Mouse (Mus musculus) limb, embryonic 12.5 days (tissue): ENCODE data around the gene Nkiras1. TPM values are rescaled to one million over a fixed set of nuclear protein-coding genes. Genes with fewer than 3 reads are reported as not detected.
"Not testable (repeated sequence)": the region's sequence is repeated elsewhere in the genome, so short reads cannot be mapped to it uniquely, and the experiment has no call there.

Source experiments
- ATAC-seq: fragments of 200-750 bp; cut with Nextera tagmentation; 2 replicates; pipeline ENCODE4 v1.8.0; 2017; ENCODE audit warnings: low read depth, moderate TSS enrichment; ENCODE audit not compliant: insufficient number of reproducible peaks, insufficient read depth, low FRiP score, low TSS enrichment
- H3K27ac ChIP-seq: fragments of 300-500 bp; sonication (generic); 2 replicates; pipeline ENCODE4 v1.5.1; 2016; ENCODE audit warnings: mild to moderate bottlenecking, moderate library complexity
- H3K27me3 ChIP-seq: fragments of 300-500 bp; sonication (generic); 2 replicates; pipeline ENCODE4 v1.6.1; 2016; ENCODE audit warnings: mild to moderate bottlenecking, moderate library complexity
- H3K36me3 ChIP-seq: fragments of 300-500 bp; sonication (generic); 2 replicates; pipeline ENCODE4 v1.6.1; 2016; ENCODE audit warnings: mild to moderate bottlenecking, moderate library complexity
- H3K4me1 ChIP-seq: fragments of 300-500 bp; sonication (generic); replicated peaks from 2 replicates; pipeline ENCODE4 v1.6.1; 2016
- H3K4me2 ChIP-seq: fragments of 300-500 bp; sonication (generic); 2 replicates; pipeline ENCODE4 v1.6.1; 2016; ENCODE audit warnings: mild to moderate bottlenecking, moderate library complexity
- H3K4me3 ChIP-seq: fragments of 300-500 bp; sonication (generic); replicated peaks from 2 replicates; pipeline ENCODE4 v1.5.1; 2016; ENCODE audit warnings: mild to moderate bottlenecking
- H3K9ac ChIP-seq: fragments of 300-500 bp; sonication (generic); replicated peaks from 2 replicates; pipeline ENCODE4 v1.6.1; 2016; ENCODE audit warnings: mild to moderate bottlenecking, moderate library complexity
- H3K9me3 ChIP-seq: fragments of 300-500 bp; sonication (generic); 2 replicates; pipeline ENCODE4 v1.6.1; 2016; ENCODE audit warnings: mild to moderate bottlenecking, moderate library complexity
- WGBS: fragments of 180-500 bp; shearing (Covaris S2); methylation state at CpG from one replicate; pipeline ENCODE4 v1.1.7; 2016; 5-methylcytosine and 5-hydroxymethylcytosine counted together
- polyA plus RNA-seq: library from polyadenylated mRNA; unstranded; fragments of >200 nt; fragmentation: Nextera tagmentation; extraction: Ambion mirVana; gene quantifications from 2 replicates; pipeline ENCODE4 v1.2.1, GENCODE M21; 2016

Nkiras1 gene
- 16.4 and 21.2 TPM in 2 replicates for polyA plus RNA-seq

DNA sequence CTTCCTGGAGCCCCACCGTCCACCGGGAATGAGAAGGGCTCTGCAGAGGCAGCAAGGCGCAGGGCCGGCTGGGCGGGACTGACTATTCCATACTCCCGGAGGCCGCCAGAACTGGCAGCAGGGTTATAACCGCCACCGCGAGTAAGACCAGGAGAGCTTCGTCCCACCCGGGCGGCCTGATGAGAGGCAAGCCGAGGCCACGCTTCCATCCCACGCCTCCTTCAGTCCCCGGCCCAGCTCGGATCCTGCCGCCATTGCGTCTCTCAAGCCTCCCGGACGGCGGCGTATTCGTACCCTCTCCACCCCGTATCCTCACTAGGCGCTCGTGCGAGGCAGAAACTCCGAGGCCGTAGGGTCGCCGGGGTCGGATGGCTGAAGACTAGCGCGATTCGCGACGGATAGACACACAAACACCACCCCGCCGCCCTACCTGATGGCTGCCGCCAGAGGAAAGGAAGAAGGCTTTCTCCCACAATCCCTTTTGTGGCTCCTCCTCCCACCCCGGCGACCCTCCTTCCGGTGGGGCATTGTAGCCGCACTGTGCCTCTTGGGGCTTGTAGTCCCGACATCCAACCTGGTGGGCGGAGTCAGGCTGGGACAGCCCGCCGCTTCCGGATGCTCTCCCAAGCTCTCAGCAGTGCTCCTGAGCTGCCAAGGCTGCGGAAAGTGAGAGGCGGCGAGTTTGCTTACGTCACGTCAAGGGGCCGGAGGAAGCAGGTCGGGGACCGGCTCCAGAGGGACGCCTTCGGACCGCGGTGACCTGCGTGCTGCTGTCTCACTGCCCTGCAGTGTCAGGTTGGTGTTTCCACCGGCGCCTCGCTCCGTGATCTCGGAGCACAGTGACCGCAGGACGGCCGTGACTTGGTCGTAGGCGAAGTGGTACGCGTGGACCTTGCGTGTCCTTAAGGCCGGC, at the start of gene Nkiras1, which contains the start of gene Rpl15:
Nkiras1 (plus strand) TSS at position 608 of the 913 bp plus-strand sequence.
Rpl15 (minus strand) TSS at position 863 of the 913 bp plus-strand sequence.
- no peaks in the 10 kb centered on the region for H3K27me3 ChIP-seq
- H3K9me3 ChIP-seq, result no peaks in the 10 kb centered on the region
- H3K36me3 ChIP-seq, result peaks cover 33% of the 10 kb centered on the region
- peak within 1 kb of the TSS; percentile 96 for H3K9ac ChIP-seq
- H3K4me2 ChIP-seq, result peak within 1 kb of the TSS; percentile 74
- peak within 1 kb of the TSS; percentile 89 for H3K27ac ChIP-seq
- peak; percentile 99 for ATAC-seq
- WGBS, result under 1% methylated on average over 78 of the region's 78 CpGs
- H3K4me3 ChIP-seq, result peak within 1 kb of the TSS; percentile 85
- peaks cover 7% of the 10 kb centered on the region for H3K4me1 ChIP-seq

DNA sequence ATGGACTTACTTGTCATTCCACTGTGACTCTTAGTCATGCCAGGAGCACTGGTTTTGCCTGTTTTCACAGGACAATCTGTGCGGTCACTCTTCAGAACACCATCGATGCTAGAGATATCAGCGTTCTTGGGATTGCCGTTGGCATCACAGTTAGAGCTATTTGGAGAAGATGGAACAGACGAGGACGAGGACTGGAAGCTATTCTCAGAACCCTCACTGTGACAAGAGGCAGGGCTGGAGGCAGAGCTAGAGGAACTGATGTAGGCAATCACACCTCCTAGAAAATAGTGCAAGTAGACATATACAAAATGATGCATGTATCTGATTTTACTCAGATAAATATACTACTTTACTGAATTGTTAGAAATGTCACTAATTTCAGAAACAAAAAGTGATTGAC, 49.0 kb upstream of the Nkiras1 start:
- ATAC-seq, result no peak
- 88% methylated on average over 6 of the region's 6 CpGs for WGBS

DNA sequence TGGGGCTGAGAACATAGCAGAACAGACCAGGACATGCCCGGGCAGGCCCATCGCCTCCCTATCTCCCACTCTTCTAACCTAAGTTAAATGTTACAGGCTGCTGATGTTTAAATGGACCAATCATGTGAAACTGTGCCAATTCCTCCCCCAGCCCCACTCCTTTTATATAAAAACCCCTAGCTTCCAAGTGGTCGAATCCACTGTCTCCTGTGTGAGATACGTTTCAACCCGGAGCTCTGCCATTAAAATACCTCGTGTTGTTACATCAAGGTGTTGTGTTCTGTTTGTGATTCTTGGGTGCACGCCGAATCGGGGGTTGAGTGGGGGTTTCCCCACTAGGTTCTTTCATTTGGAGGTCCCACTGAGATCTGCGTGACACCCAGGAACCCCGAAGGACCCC, 45.5 kb upstream of the Nkiras1 start:
- not testable (repeated sequence) for H3K4me1 ChIP-seq, H3K27ac ChIP-seq, H3K9me3 ChIP-seq, H3K4me2 ChIP-seq, ATAC-seq, H3K4me3 ChIP-seq, H3K9ac ChIP-seq, H3K27me3 ChIP-seq, H3K36me3 ChIP-seq
- WGBS, result 94% methylated on average over 11 of the region's 11 CpGs

More for the DNA sequence above, 49.0 kb upstream of the Nkiras1 start:
- no peak overlapping the region for H3K4me3 ChIP-seq
- no peaks in the 10 kb centered on the region for H3K36me3 ChIP-seq
- H3K27me3 ChIP-seq, result no peaks in the 10 kb centered on the region
- H3K4me2 ChIP-seq, result no peak overlapping the region
- H3K9ac ChIP-seq, result no peak overlapping the region
- no peak overlapping the region for H3K27ac ChIP-seq
- no peaks in the 10 kb centered on the region for H3K4me1 ChIP-seq
- H3K9me3 ChIP-seq, result no peaks in the 10 kb centered on the region

DNA sequence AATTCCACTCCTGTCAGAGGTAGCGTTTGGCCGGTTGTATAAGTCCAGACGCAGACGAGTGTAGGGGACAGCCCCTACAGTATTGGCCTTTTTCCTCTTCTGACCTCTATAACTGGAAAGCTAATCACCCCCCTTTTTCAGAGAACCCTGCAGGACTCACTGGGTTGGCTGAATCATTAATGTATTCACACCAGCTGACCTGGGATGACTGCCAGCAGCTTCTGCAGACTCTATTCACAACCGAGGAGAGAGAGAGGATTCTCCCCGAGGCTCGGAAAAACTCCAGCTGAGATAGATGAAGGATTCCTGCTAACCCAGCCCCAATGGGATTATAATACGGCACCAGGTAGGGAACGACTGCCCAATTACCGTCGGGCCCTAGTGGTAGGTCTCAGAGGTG, 44.8 kb upstream of the Nkiras1 start:
- 89% methylated on average over 11 of the region's 11 CpGs for WGBS
- H3K4me3 ChIP-seq, ATAC-seq: not testable (repeated sequence)

DNA sequence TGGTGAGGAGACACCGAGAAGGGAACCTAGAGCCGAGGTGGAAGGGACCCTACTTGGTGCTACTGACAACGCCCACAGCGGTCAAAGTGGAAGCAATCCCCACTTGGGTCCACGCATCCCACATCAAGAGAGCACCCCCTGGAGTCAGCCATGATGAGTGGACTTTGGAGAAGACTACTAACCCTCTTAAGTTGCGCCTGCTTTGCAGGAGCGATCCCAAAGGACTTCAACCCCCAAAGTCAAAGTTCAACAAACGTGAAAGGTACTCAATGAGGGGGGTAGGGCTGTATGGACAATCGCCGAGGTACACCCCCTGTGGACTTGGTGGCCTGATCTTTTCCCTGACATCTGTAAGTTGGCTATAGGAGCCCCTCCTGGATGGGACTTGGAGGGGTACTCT, 41.2 kb upstream of the Nkiras1 start:
- H3K4me2 ChIP-seq, H3K36me3 ChIP-seq, H3K4me3 ChIP-seq, H3K27me3 ChIP-seq, ATAC-seq, H3K9ac ChIP-seq, H3K9me3 ChIP-seq, H3K27ac ChIP-seq, H3K4me1 ChIP-seq: not testable (repeated sequence)
- 93% methylated on average over 10 of the region's 10 CpGs for WGBS

More for the DNA sequence above, 44.8 kb upstream of the Nkiras1 start:
- not testable (repeated sequence) for H3K27ac ChIP-seq, H3K4me1 ChIP-seq, H3K36me3 ChIP-seq, H3K4me2 ChIP-seq, H3K27me3 ChIP-seq, H3K9ac ChIP-seq, H3K9me3 ChIP-seq

DNA sequence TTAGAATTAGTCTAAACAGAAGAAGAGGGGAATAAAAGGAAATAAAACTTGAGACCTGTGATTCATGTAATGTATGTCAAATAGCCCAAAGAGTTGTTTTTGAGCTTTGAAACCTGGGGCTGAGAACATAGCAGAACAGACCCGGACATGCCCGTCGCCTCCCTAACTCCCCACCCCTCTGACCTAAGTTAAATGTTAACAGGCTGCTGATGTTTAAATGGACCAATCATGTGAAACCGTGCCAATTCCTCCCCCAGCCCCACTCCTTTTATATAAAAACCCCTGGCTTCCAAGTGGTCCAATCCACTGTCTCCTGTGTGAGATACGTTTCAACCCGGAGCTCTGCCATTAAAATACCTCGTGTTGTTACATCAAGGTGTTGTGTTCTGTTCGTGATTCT, 39.1 kb upstream of the Nkiras1 start:
- H3K9me3 ChIP-seq, H3K36me3 ChIP-seq, ATAC-seq, H3K27ac ChIP-seq, H3K4me2 ChIP-seq, H3K4me3 ChIP-seq, H3K27me3 ChIP-seq, H3K4me1 ChIP-seq, H3K9ac ChIP-seq: not testable (repeated sequence)
- WGBS, result 89% methylated on average over 8 of the region's 8 CpGs

DNA sequence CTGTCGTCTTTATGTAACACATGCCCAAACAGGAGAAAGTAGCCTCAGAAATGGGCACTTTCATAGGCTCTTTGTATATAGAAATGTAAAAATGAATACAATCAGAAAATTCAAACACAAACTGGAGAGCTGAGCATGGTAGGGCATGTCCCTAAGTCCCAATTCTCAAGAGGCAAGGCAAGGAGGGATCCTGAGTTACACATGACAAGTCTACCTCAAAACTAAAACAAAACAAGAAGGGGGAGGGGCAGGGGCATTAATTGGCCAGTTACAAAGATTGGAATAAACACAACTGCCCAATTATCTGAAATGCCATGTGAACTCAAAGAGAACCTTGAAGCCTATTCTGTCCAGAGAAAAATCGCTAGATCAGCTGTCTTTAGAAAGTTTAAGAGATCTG, 37.9 kb upstream of the Nkiras1 start:
- WGBS, result 82% methylated on average over 2 of the region's 2 CpGs

DNA sequence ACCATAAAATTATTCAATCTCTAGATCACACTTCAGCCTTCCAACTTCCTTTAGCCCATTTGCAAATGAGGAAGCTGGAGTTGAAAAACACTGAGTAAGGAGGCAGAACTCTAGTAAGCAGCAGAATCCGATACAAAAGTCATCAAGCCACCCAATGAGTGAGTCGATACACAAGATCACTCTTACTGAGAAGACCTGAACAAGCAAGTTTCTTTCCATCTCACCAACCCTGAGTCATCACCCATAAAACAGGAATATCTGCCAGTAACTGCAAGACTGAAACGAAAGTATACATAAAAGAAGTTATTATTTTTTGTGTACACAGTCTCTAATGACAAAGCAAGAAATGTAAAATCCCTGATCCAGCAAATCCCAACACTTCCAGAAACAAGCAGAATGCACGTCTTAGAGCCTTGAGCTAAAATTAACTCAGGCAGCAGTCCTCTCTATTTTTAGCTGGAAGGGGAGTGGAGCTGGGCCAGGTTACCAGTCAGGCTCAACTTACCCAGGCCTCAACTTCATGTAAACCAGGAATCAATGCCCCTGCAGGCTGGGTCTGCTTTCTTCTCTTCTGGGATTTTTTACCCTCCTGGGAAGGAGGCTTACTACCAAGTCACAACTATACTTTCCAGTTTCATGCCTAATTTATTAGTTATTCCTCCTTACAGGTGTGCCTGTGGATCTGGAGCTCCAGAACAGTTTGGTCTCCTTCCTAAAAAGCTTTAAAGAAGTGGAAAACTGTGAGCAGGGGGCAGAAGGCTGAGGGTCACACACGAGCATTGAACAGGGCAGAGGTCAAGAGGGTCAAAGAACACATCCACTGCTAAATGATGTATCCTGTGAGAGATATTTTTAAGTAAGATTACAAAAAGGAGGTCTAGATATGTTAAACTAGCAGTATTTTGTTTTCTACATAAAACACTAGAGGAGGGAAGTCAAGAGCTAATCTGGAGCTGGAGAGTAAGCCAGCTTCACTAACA, 36.7 kb upstream of the Nkiras1 start:
- no peak for ATAC-seq
- no peak overlapping the region for H3K9ac ChIP-seq
- WGBS, result 58% methylated on average over 5 of the region's 5 CpGs
- no peaks in the 10 kb centered on the region for H3K4me1 ChIP-seq
- no peak overlapping the region for H3K4me2 ChIP-seq
- H3K4me3 ChIP-seq, result no peak overlapping the region
- no peak overlapping the region for H3K27ac ChIP-seq
- H3K36me3 ChIP-seq, result no peaks in the 10 kb centered on the region
- H3K27me3 ChIP-seq, result no peaks in the 10 kb centered on the region
- H3K9me3 ChIP-seq, result no peaks in the 10 kb centered on the region

More for the DNA sequence above, 37.9 kb upstream of the Nkiras1 start:
- Histone ChIP-seq H3K9me3 (no peaks in the 10 kb centered on the region), H3K4me3 (no peak overlapping the region), H3K27me3 (no peaks in the 10 kb centered on the region), H3K36me3 (no peaks in the 10 kb centered on the region), H3K9ac (no peak overlapping the region), H3K4me1 (no peaks in the 10 kb centered on the region), H3K27ac (no peak overlapping the region), H3K4me2 (no peak overlapping the region)
- ATAC-seq, result no peak

DNA sequence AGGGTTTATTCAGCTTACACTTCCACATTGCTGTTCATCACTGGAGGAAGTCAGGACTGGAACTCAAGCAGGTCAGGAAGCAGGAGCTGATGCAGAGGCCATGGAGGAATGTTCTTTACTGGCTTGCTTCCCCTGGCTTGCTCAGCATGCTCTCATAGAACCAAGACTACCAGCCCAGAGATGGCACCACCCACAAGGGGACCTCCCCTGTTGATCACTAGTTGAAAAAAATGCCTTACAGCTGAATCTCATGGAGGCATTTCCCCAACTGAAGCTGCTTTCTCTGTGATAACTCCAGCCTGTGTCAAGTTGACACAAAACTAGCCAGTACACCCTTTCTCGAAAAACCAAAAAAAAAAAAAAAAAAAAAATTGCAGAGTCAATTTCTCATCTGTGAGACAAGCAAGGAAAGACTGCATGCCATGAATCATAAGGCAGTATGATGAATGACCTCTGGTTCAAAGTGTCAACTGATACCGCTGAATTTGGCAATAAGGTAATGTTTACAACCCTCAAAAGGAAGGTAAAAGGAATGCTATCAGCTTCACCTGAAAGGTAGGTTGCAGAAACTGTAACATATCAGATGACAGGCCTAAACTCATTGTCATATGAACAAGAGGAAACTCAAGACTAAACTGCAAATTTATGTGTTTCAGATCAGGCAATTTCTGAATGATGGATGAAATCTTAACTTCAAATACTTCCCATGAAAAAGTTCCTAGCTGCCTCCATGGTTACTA, 34.3 kb upstream of the Nkiras1 start:
- H3K27me3 ChIP-seq, H3K4me1 ChIP-seq, H3K9me3 ChIP-seq, H3K9ac ChIP-seq, ATAC-seq, H3K4me3 ChIP-seq, H3K4me2 ChIP-seq, H3K36me3 ChIP-seq, H3K27ac ChIP-seq: not testable (repeated sequence)
- WGBS, result 86% methylated on average over 2 of the region's 2 CpGs

DNA sequence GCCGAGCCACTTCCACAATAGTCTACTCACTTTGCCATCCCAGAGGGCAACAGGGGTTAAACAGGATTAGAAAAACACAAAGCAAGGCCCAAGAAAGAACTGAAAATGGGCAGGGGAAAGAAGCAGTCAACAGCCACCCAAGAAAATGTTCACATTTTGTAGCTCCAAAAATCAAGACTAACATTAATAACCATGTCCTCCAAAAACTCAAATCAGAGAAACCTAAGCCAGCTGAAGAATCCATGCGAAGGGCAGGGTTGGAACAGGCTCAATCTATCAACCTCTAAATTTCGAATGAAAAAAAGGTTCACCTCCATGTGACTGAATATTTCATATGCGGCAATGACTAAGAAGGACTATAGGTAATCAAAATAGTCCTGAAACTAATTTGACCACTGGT, 33.6 kb upstream of the Nkiras1 start:
- no peaks in the 10 kb centered on the region for H3K27me3 ChIP-seq
- no peak overlapping the region for H3K27ac ChIP-seq
- no peaks in the 10 kb centered on the region for H3K36me3 ChIP-seq
- no peaks in the 10 kb centered on the region for H3K4me1 ChIP-seq
- ATAC-seq, result no peak
- no peak overlapping the region; the same call in 1 of the 2 replicates for H3K4me3 ChIP-seq
- peak overlapping the region; percentile 77 for H3K4me2 ChIP-seq
- H3K9ac ChIP-seq, result no peak overlapping the region
- WGBS, result 74% methylated on average over 4 of the region's 4 CpGs
- H3K9me3 ChIP-seq, result no peaks in the 10 kb centered on the region
